Mouse (Mus musculus): ENCODE results near the gene Mrpl50. TPM values are rescaled to one million over a fixed set of nuclear protein-coding genes. Genes with fewer than 3 reads are reported as not detected.

The Mrpl50 gene
- 85.6 and 87.7 TPM in 2 replicates for polyA plus RNA-seq (2016; fragmentation: Nextera tagmentation; extraction: Ambion mirVana)

- under 1% methylated on average over 41 of the region's 41 CpGs for WGBS
- no peaks in the 10 kb centered on the region for H3K9me3 ChIP-seq
- peak within 1 kb of the TSS; percentile 60 for H3K4me2 ChIP-seq (replicated peaks)
- peak within 1 kb of the TSS; percentile 73 for H3K4me3 ChIP-seq
- H3K9ac ChIP-seq, result peak within 1 kb of the TSS; percentile 73
- peak; percentile 99 for ATAC-seq (ENCODE audit: insufficient number of reproducible peaks, insufficient read depth, low FRiP score, low TSS enrichment)
- H3K27me3 ChIP-seq, result no peaks in the 10 kb centered on the region
- H3K27ac ChIP-seq, result peak within 1 kb of the TSS; percentile 57; the same call in 1 of the 2 replicates
- H3K4me1 ChIP-seq, result peaks cover 14% of the 10 kb centered on the region; the same call in 1 of the 2 replicates
- peaks cover 28% of the 10 kb centered on the region; the same call in 1 of the 2 replicates for H3K36me3 ChIP-seq
Measured at GRCm38 (mm10) chr4:49520572-49521340, at the start of gene Mrpl50, which contains the start of gene Zfp189. Gene Mrpl50 (minus strand): TSS chr4:49521093. Gene Zfp189 (plus strand): TSS chr4:49521176.

DNA sequence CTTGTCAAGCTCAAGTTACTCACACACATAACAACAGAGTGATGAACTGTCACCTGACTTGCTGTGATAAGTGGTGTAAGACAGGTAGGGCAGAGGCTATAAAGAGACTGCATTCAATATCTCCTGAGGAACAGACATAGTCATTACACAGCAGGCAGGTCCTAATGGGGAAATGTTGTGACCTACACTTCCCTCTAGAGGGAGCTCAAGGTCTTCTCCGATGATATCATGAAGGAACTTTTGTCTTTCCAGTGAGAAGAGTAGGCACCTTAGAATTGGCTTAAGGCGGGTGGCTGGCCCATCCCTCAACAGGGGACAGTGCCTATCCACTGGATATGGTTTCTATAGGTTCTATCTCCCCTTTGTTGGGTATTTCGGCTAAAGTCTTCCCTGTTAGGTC lies 46.7 kb upstream of the Mrpl50 start:
- Histone ChIP-seq H3K9me3 (no peaks in the 10 kb centered on the region), H3K4me2 (replicated peaks) (no peak overlapping the region), H3K9ac (no peak overlapping the region), H3K36me3 (no peaks in the 10 kb centered on the region), H3K4me3 (no peak overlapping the region), H3K27me3 (no peaks in the 10 kb centered on the region), H3K4me1 (no peaks in the 10 kb centered on the region), H3K27ac (no peak overlapping the region)
- no peak for ATAC-seq (ENCODE audit: insufficient number of reproducible peaks, insufficient read depth, low FRiP score, low TSS enrichment)
- 18% methylated on average over 3 of the region's 3 CpGs for WGBS

- Histone ChIP-seq H3K4me2 (replicated peaks) (no peak overlapping the region), H3K4me1 (no peaks in the 10 kb centered on the region), H3K9me3 (no peaks in the 10 kb centered on the region), H3K36me3 (no peaks in the 10 kb centered on the region), H3K4me3 (no peak overlapping the region), H3K27me3 (no peaks in the 10 kb centered on the region), H3K27ac (no peak overlapping the region), H3K9ac (no peak overlapping the region)
- no peak for ATAC-seq (ENCODE audit: insufficient number of reproducible peaks, insufficient read depth, low FRiP score, low TSS enrichment)
- WGBS, result 75% methylated on average over 20 of the region's 20 CpGs
Measured at GRCm38 (mm10) chr4:49559915-49560772, 39.3 kb upstream of the Mrpl50 start.

- Histone ChIP-seq H3K9ac (no peak overlapping the region), H3K4me1 (no peaks in the 10 kb centered on the region), H3K4me3 (no peak overlapping the region), H3K9me3 (no peaks in the 10 kb centered on the region), H3K4me2 (replicated peaks) (no peak overlapping the region), H3K27ac (no peak overlapping the region), H3K36me3 (no peaks in the 10 kb centered on the region), H3K27me3 (no peaks in the 10 kb centered on the region)
- no peak for ATAC-seq (ENCODE audit: insufficient number of reproducible peaks, insufficient read depth, low FRiP score, low TSS enrichment)
- 79% methylated on average over 2 of the region's 2 CpGs for WGBS
Measured at GRCm38 (mm10) chr4:49558181-49558580, 37.3 kb upstream of the Mrpl50 start.

DNA sequence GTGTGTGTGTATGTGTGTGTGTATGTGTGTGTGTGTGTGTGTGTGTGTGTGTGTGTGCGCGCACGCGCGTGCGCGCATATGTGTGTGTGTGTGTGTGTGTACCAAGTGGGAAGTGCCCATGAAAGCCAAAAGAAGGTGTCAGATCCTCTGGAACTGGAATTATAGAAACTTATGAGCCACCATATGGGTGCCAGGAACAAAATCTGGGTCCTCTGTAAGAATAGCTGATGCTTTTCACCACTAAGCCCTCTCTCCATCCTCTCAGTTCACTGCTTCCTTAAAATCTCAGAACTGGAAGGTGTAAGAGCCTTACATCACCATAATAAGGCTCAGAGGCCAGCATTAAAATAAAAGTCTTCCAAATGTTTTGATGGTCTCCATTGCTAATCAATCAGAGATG lies 36.5 kb upstream of the Mrpl50 start:
- no peak for ATAC-seq (ENCODE audit: insufficient number of reproducible peaks, insufficient read depth, low FRiP score, low TSS enrichment)
- no peaks in the 10 kb centered on the region for H3K9me3 ChIP-seq
- H3K9ac ChIP-seq, result no peak overlapping the region
- H3K27me3 ChIP-seq, result no peaks in the 10 kb centered on the region
- no peaks in the 10 kb centered on the region for H3K36me3 ChIP-seq
- H3K4me3 ChIP-seq, result no peak overlapping the region
- no peak overlapping the region for H3K4me2 ChIP-seq (replicated peaks)
- H3K4me1 ChIP-seq, result no peaks in the 10 kb centered on the region
- H3K27ac ChIP-seq, result no peak overlapping the region
- WGBS, result 88% methylated on average over 7 of the region's 7 CpGs

DNA sequence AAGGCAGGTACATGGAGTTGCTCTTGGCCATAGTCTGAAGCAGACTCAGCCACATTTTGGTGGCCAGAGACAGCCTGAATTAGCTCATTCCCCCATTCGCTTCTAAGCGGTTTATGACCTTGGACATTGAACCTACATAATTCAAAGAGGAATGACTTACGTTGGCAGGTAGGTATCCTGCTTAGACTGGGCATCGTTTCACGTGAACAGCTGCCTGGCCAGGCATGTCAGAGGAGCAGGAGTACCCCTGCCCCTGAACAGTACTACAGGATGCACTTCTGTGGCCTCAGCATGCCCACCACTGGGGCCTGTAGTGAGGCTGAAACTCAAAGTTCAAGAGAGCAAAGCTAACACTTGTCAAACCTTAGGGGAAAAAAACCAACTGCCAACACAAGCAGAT lies 32.5 kb upstream of the Mrpl50 start:
- Histone ChIP-seq H3K27me3 (no peaks in the 10 kb centered on the region), H3K4me3 (no peak overlapping the region), H3K4me1 (no peaks in the 10 kb centered on the region), H3K4me2 (replicated peaks) (no peak overlapping the region), H3K27ac (no peak overlapping the region), H3K9me3 (no peaks in the 10 kb centered on the region), H3K36me3 (no peaks in the 10 kb centered on the region), H3K9ac (no peak overlapping the region)
- ATAC-seq (ENCODE audit: insufficient number of reproducible peaks, insufficient read depth, low FRiP score, low TSS enrichment), result no peak
- 83% methylated on average over 5 of the region's 5 CpGs for WGBS

GRCm38 (mm10) chr4:49549383-49549782 lies 28.5 kb upstream of the Mrpl50 start, which contains the start of gene Aldob:
Gene Aldob (minus strand): TSS chr4:49549546.
- no peaks in the 10 kb centered on the region for H3K9me3 ChIP-seq
- no peaks in the 10 kb centered on the region for H3K4me1 ChIP-seq
- no peak within 1 kb of the TSS for H3K4me2 ChIP-seq (replicated peaks)
- H3K4me3 ChIP-seq, result no peak within 1 kb of the TSS
- ATAC-seq (ENCODE audit: insufficient number of reproducible peaks, insufficient read depth, low FRiP score, low TSS enrichment), result no peak
- 67% methylated on average over 3 of the region's 3 CpGs for WGBS
- no peaks in the 10 kb centered on the region for H3K27me3 ChIP-seq
- no peaks in the 10 kb centered on the region for H3K36me3 ChIP-seq
- H3K27ac ChIP-seq, result no peak within 1 kb of the TSS
- H3K9ac ChIP-seq, result no peak within 1 kb of the TSS

DNA sequence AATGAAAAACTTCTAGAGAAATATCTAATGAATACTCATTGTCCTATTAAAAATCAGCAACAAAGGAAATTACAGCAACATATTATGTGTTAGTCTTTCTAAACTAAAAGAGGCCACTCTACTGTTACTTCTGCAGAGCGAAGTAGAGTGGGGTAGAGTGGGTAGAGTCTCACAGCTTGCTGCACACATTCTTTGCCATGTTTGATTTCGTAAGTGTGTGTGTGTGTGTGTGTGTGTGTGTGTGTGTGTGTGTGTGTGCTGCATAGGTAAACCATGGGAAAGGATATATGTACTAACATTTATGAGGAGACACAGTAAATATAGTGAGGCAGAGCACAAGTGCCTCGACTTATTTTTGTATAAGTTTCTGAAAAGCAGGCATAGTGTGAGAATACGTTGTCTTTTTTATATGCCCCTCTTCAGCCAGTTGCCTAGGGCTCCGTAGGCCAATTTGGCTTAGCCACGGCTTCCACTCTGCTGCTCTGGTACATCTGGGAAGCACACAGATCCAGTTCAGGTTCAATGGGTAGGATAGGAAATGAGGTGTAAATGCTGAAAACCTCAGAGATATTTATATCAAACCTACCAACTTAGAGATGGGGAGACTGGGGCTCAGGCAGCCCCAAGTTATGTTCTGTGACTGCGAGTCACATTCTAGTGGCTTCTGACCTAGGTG lies 26.8 kb upstream of the Mrpl50 start:
- no peaks in the 10 kb centered on the region for H3K27me3 ChIP-seq
- H3K27ac ChIP-seq, result no peak overlapping the region
- ATAC-seq (ENCODE audit: insufficient number of reproducible peaks, insufficient read depth, low FRiP score, low TSS enrichment), result no peak
- no peak overlapping the region for H3K4me2 ChIP-seq (replicated peaks)
- no peak overlapping the region for H3K4me3 ChIP-seq
- H3K9ac ChIP-seq, result no peak overlapping the region
- H3K4me1 ChIP-seq, result no peaks in the 10 kb centered on the region
- WGBS, result 87% methylated on average over 7 of the region's 7 CpGs
- no peaks in the 10 kb centered on the region for H3K36me3 ChIP-seq
- no peaks in the 10 kb centered on the region for H3K9me3 ChIP-seq

DNA sequence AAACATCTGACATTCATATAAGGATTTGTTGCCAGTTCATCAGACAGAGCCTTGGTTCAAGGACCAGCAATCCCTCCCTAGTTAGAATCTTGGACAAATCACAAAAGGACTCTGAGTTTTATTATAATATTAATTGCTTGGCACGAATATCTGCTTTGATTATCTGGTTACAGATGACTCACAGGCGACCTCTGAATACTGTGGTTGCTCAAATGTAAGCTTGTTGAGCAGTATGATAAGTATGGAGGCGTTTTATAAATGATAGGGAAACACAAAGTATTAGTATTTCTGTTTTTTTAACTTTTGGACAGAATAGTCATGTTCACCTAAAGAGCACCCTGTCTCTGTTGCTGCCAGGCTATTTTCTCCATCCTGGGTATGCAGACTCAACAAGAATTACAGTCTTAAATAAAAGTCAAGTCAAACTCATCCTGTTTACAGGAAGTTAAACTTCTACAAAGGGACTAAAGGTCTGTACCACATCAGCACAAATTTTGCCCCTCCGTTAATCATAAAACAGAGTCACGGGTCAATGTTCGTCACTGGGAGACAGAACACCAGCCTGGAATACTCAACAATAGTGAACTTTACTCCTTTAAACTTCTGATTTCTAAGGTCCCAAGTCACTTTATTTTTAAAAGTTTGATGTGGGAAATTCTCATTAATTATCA lies 26.1 kb upstream of the Mrpl50 start:
- 73% methylated on average over 6 of the region's 6 CpGs for WGBS
- Histone ChIP-seq H3K27ac (no peak overlapping the region), H3K4me2 (replicated peaks) (no peak overlapping the region), H3K4me3 (no peak overlapping the region), H3K9me3 (no peaks in the 10 kb centered on the region), H3K36me3 (no peaks in the 10 kb centered on the region), H3K9ac (no peak overlapping the region), H3K27me3 (no peaks in the 10 kb centered on the region), H3K4me1 (no peaks in the 10 kb centered on the region)
- no peak for ATAC-seq (ENCODE audit: insufficient number of reproducible peaks, insufficient read depth, low FRiP score, low TSS enrichment)

DNA sequence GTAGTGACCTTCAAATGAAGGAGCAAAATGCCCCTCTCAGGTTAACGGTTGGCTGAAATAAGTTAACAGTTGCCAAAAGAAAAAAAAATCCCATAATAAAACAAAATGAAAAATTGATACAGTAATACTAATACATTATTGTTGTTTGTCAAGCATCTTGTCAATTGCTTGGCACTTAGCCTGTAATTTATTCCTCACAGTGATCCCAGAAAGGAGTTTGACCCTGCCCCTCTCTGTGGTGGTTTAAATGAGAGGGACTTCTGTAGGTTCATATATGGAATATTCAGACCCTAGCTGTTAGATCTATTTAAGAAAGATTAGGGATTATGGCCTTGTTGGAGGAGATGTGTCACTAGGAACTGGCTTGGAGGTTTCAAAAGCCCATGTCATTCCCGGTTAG lies 25.1 kb upstream of the Mrpl50 start:
- no peaks in the 10 kb centered on the region for H3K27me3 ChIP-seq
- H3K9me3 ChIP-seq, result no peaks in the 10 kb centered on the region
- no peak overlapping the region for H3K27ac ChIP-seq
- H3K4me3 ChIP-seq, result no peak overlapping the region
- no peak overlapping the region for H3K4me2 ChIP-seq (replicated peaks)
- ATAC-seq (ENCODE audit: insufficient number of reproducible peaks, insufficient read depth, low FRiP score, low TSS enrichment), result no peak
- no peaks in the 10 kb centered on the region for H3K36me3 ChIP-seq
- WGBS, result 81% methylated on average over 2 of the region's 2 CpGs
- no peak overlapping the region for H3K9ac ChIP-seq
- H3K4me1 ChIP-seq, result no peaks in the 10 kb centered on the region

DNA sequence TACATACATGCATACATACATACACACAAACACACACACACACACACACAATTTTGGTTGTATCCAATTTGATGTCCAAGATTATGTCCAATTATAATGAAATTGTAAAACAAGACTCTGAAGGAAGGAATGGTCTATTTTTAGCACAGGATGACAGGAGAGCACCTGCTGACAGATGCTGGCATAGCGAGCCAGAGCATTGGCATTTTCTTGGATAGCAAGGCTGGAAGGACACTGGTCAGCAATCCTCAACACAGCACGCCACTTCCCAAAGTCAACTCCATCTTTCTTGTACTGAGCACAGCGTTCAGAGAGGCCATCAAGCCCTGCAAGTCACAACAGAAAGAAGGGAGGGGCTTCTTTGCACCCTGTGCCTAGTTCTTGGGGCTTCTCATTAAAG lies 20.1 kb upstream of the Mrpl50 start:
- no peak overlapping the region for H3K9ac ChIP-seq
- no peak overlapping the region for H3K27ac ChIP-seq
- H3K9me3 ChIP-seq, result no peaks in the 10 kb centered on the region
- H3K27me3 ChIP-seq, result no peaks in the 10 kb centered on the region
- no peak overlapping the region for H3K4me2 ChIP-seq (replicated peaks)
- H3K4me3 ChIP-seq, result no peak overlapping the region
- H3K36me3 ChIP-seq, result no peaks in the 10 kb centered on the region
- no peak for ATAC-seq (ENCODE audit: insufficient number of reproducible peaks, insufficient read depth, low FRiP score, low TSS enrichment)
- 73% methylated on average over 3 of the region's 3 CpGs for WGBS
- H3K4me1 ChIP-seq, result no peaks in the 10 kb centered on the region
